Mouse (Mus musculus) liver, adult 2 months (tissue): Measurements from ENCODE around the gene Otud1. TPM values are rescaled to one million over a fixed set of nuclear protein-coding genes. Genes with fewer than 3 reads are reported as not detected.

Experiments
- DNase-seq: peaks from one replicate; pipeline ENCODE4 v3.0.0-alpha.2; 2011; ENCODE audit warnings: low read depth, low spot score; ENCODE audit errors: extremely low read depth
- H3K27ac ChIP-seq: fragments of 200-500 bp; replicated peaks from 2 replicates; pipeline ENCODE4 v1.5.1; 2012; ENCODE audit warnings: low read depth, mild to moderate bottlenecking, control low read depth, inconsistent platforms, low read length; ENCODE audit not compliant: insufficient read depth
- H3K27me3 ChIP-seq: fragments of 200-500 bp; 2 replicates; pipeline ENCODE4 v1.6.1; 2012; ENCODE audit warnings: mild to moderate bottlenecking, moderate library complexity, low read length, inconsistent platforms; ENCODE audit not compliant: control insufficient read depth, insufficient read depth
- H3K36me3 ChIP-seq: fragments of 200-500 bp; 2 replicates; pipeline ENCODE4 v1.6.1; 2012; ENCODE audit warnings: low read length, inconsistent platforms; ENCODE audit not compliant: control insufficient read depth, insufficient read depth
- H3K4me1 ChIP-seq: fragments of 200-500 bp; 2 replicates; pipeline ENCODE4 v1.6.1; 2011; ENCODE audit warnings: low read length; ENCODE audit not compliant: control insufficient read depth, insufficient read depth
- H3K4me3 ChIP-seq: fragments of 200-500 bp; 2 replicates; pipeline ENCODE4 v1.5.1; 2011; ENCODE audit warnings: low read depth, mild to moderate bottlenecking, control low read depth, low read length, moderate library complexity; ENCODE audit not compliant: insufficient read depth
- H3K79me2 ChIP-seq: fragments of 200-500 bp; 2 replicates; pipeline ENCODE4 v1.6.1; 2012; ENCODE audit warnings: inconsistent platforms, mild to moderate bottlenecking, low read length, moderate library complexity; ENCODE audit not compliant: control insufficient read depth, insufficient read depth
- H3K9ac ChIP-seq: fragments of 200-500 bp; 2 replicates; pipeline ENCODE4 v1.6.1; 2012; ENCODE audit warnings: low read depth, mild to moderate bottlenecking, control low read depth, inconsistent platforms, low read length
- CTCF ChIP-seq: fragments of 200-500 bp; IDR thresholded peaks from 2 replicates; pipeline ENCODE4 v1.5.1; 2011; ENCODE audit warnings: low read depth, low read length, control low read depth
- POLR2A ChIP-seq: fragments of 200-500 bp; IDR thresholded peaks from 2 replicates; pipeline ENCODE4 v1.6.1; 2011; ENCODE audit warnings: low read length, control low read depth; ENCODE audit not compliant: insufficient read depth; ENCODE audit errors: extremely low read depth
- WGBS: fragments of 180-500 bp; shearing (Covaris S2); methylation state at CpG from one replicate; pipeline ENCODE4 v1.1.7; 2018; 5-methylcytosine and 5-hydroxymethylcytosine counted together
- polyA plus RNA-seq: library from polyadenylated mRNA; depleted of rRNA; stranded (reverse); fragments of >200 nt; gene quantifications from 2 replicates; pipeline ENCODE4 v1.2.3, GENCODE M21; 2012
- total RNA-seq: library from RNA; depleted of rRNA; stranded (reverse); fragments of >200 nt; gene quantifications from 2 replicates; pipeline ENCODE4 v1.2.3, GENCODE M21; 2014

Gene Otud1
- total and polyA plus RNA-seq, 2 experiments: 2.7 to 3.0 TPM

GRCm38 (mm10) chr2:19685489-19686147 is 28.1 kb downstream of the Otud1 start:
- no peak for DNase-seq
- WGBS: 65% methylated on average over 14 of the region's 14 CpGs
- H3K36me3 ChIP-seq: no peaks in the 10 kb centered on the region
- H3K27ac ChIP-seq: no peak overlapping the region
- H3K79me2 ChIP-seq: no peaks in the 10 kb centered on the region
- no peak for TF ChIP-seq CTCF
- no peak for TF ChIP-seq POLR2A
- no peaks in the 10 kb centered on the region for H3K4me1 ChIP-seq
- H3K9ac ChIP-seq: no peak overlapping the region
- H3K27me3 ChIP-seq: no peaks in the 10 kb centered on the region
- no peak overlapping the region for H3K4me3 ChIP-seq

GRCm38 (mm10) chr2:19690094-19690493 is 32.5 kb downstream of the Otud1 start:
- TF ChIP-seq CTCF: no peak
- no peak for TF ChIP-seq POLR2A
- Histone ChIP-seq H3K4me1 (no peaks in the 10 kb centered on the region), H3K27me3 (no peaks in the 10 kb centered on the region), H3K79me2 (no peaks in the 10 kb centered on the region), H3K36me3 (no peaks in the 10 kb centered on the region), H3K27ac (no peak overlapping the region), H3K4me3 (no peak overlapping the region), H3K9ac (no peak overlapping the region)
- DNase-seq: peak; percentile 94
- 11% methylated on average over 14 of the region's 14 CpGs for WGBS

GRCm38 (mm10) chr2:19699573-19700295 is 42.2 kb downstream of the Otud1 start:
- TF ChIP-seq POLR2A (no peak), CTCF (no peak)
- 84% methylated on average over 4 of the region's 4 CpGs for WGBS

GRCm38 (mm10) chr2:19701386-19701785 is 43.8 kb downstream of the Otud1 start:
- Histone ChIP-seq H3K9ac (no peak overlapping the region), H3K4me1 (peaks cover 3% of the 10 kb centered on the region; the same call in 1 of the 2 replicates), H3K27me3 (no peaks in the 10 kb centered on the region), H3K36me3 (no peaks in the 10 kb centered on the region), H3K4me3 (no peak overlapping the region), H3K79me2 (no peaks in the 10 kb centered on the region), H3K27ac (no peak overlapping the region)
- WGBS: 65% methylated on average over 3 of the region's 3 CpGs
- no peak for TF ChIP-seq CTCF
- TF ChIP-seq POLR2A: no peak
- peak; percentile 67 for DNase-seq

More at GRCm38 (mm10) chr2:19699573-19700295, 42.2 kb downstream of the Otud1 start:
- no peak overlapping the region for H3K9ac ChIP-seq
- DNase-seq: no peak
- H3K27me3 ChIP-seq: no peaks in the 10 kb centered on the region
- no peaks in the 10 kb centered on the region for H3K36me3 ChIP-seq
- no peak overlapping the region for H3K4me3 ChIP-seq
- no peaks in the 10 kb centered on the region for H3K79me2 ChIP-seq
- H3K4me1 ChIP-seq: peaks cover 3% of the 10 kb centered on the region; the same call in 1 of the 2 replicates
- H3K27ac ChIP-seq: no peak overlapping the region

GRCm38 (mm10) chr2:19703020-19703613 is 45.6 kb downstream of the Otud1 start:
- H3K9ac ChIP-seq: no peak overlapping the region
- no peaks in the 10 kb centered on the region for H3K36me3 ChIP-seq
- no peak overlapping the region for H3K27ac ChIP-seq
- no peak for DNase-seq
- H3K4me3 ChIP-seq: no peak overlapping the region
- H3K4me1 ChIP-seq: peaks cover 3% of the 10 kb centered on the region; the same call in 1 of the 2 replicates
- H3K27me3 ChIP-seq: no peaks in the 10 kb centered on the region
- TF ChIP-seq CTCF (no peak), POLR2A (no peak)
- H3K79me2 ChIP-seq: no peaks in the 10 kb centered on the region
